Mouse (Mus musculus): ENCODE measurements around the gene Sox15. TPM values are rescaled to one million over a fixed set of nuclear protein-coding genes. Genes with fewer than 3 reads are reported as not detected.

Gene Sox15
- total and polyA plus RNA-seq, 3 experiments = 0.17 to 0.54 TPM; not detected in 1

DNA sequence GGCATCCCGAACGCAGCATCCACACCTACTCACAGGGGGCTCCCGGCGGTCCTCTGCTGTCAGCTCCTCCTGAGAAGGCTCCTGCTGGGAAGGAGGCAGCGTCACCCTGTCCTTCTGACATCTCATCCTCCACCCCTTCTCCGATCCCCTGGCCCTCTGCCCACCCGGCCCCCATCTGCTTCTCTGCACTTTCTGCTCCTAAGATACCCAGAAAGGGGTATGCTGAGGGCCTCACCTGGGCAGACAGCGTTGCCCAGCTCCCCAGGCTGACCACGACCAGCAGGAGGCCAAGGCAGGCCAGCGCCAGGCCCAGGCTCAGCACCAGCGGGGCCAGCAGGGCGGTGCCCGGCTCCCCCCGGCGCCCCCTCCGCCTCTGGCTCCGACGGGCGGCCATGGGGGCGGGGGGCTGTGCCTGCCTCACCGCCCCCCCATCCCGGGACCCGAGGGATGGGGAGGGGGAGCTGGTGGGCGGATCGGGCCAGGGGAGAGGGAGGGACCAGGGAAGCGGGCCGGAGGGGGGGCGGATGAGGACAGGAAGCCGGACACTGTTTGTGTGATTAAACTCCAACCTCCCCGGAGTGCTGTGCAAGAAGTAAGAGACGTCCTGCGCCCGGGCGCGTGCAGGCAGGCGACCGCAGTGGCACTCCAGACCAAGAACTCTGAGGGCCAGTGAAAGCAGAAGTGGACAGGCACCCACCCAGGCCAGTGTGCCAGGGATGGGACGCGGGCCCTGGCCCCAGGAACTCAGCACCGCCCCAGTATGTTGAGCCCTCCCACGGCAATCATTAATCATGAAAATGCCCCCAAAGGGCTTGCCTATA lies 40.5 kb downstream of the Sox15 start, which contains the start of the genes Tnfsf12 and Tnfsfm13:
Gene Tnfsf12, minus strand, starts transcription at position 489 of the 821 bp plus-strand sequence.
Gene Tnfsfm13, minus strand, starts transcription at position 738 of the 821 bp plus-strand sequence.
- Histone ChIP-seq H3K4me2 (ENCODE audit: insufficient read depth, low read depth, poor library complexity, severe bottlenecking) (no peak within 1 kb of the TSS), H3K27me3 (replicated peaks) (peaks cover 1% of the 10 kb centered on the region), H3K9me3 (replicated peaks; ENCODE audit: low read length) (peaks cover 5% of the 10 kb centered on the region), H3K36me3 (replicated peaks in 1 of 2; ENCODE audit: control insufficient read depth in 1 of 2, insufficient read depth in 1 of 2, low read length in 1 of 2) (no peaks in the 10 kb centered on the region), H3K79me2 (replicated peaks; ENCODE audit: control insufficient read depth, extremely low read depth, insufficient read depth, poor library complexity, severe bottlenecking) (no peaks in the 10 kb centered on the region), H3K4me3 (replicated peaks in 1 of 3; ENCODE audit: low read depth in 2 of 3, low read length in 2 of 3, poor library complexity in 1 of 3) (no peak within 1 kb of the TSS), H3K4me1 (ENCODE audit: control insufficient read depth in 1 of 2, insufficient read depth in 2 of 2) (no peaks in the 10 kb centered on the region), H3K9ac (ENCODE audit: insufficient read depth, low read depth) (no peak within 1 kb of the TSS), H3K27ac (ENCODE audit: insufficient read depth, low read depth) (no peak within 1 kb of the TSS)
- TF ChIP-seq ZMIZ1 (IDR thresholded peaks at IDR 0.05; ENCODE audit: low read depth, low read length) = no peak
- no peak for TF ChIP-seq USF1 (IDR thresholded peaks at IDR 0.05; ENCODE audit: low read depth, low read length)
- no peak for TF ChIP-seq TBP (conservative IDR thresholded peaks at IDR 0.05; ENCODE audit: low read depth, low read length)
- no peak for TF ChIP-seq JUN (IDR thresholded peaks at IDR 0.05; ENCODE audit: insufficient read depth, low read depth, low read length)
- TF ChIP-seq SMC3 (IDR thresholded peaks at IDR 0.05; ENCODE audit: low read depth, low read length) = no peak
- TF ChIP-seq BHLHE40 (IDR thresholded peaks at IDR 0.05; ENCODE audit: low read depth, low read length) = no peak
- TF ChIP-seq RAD21 (IDR thresholded peaks at IDR 0.05; ENCODE audit: low read depth, low read length) = no peak
- no peak for TF ChIP-seq NELFE (IDR thresholded peaks at IDR 0.05; ENCODE audit: low read depth, low read length)
- no peak for TF ChIP-seq E2F4 (IDR thresholded peaks at IDR 0.05; ENCODE audit: insufficient replicate concordance, low read depth, low read length)
- no peak for TF ChIP-seq UBTF (IDR thresholded peaks at IDR 0.05; ENCODE audit: low read depth, low read length)
- TF ChIP-seq ETS1 (conservative IDR thresholded peaks at IDR 0.05; ENCODE audit: low read depth, low read length) = no peak
- TF ChIP-seq GABPA (IDR thresholded peaks at IDR 0.05; ENCODE audit: insufficient replicate concordance, low read depth, low read length) = no peak
- no peak for DNase-seq (ENCODE audit: extremely low read depth)
- dilution Hi-C loops (cut with MboI; ENCODE audit: extremely low pct_ligation_motif_present, extremely low pct_unique_long_range_greater_than_20kb, low sequenced_read_pairs) = no loop called here
- in situ Hi-C loops (cut with MboI; ENCODE audit: low pct_ligation_motif_present, low pct_unique_long_range_greater_than_20kb, low sequenced_read_pairs) = no loop called here

DNA sequence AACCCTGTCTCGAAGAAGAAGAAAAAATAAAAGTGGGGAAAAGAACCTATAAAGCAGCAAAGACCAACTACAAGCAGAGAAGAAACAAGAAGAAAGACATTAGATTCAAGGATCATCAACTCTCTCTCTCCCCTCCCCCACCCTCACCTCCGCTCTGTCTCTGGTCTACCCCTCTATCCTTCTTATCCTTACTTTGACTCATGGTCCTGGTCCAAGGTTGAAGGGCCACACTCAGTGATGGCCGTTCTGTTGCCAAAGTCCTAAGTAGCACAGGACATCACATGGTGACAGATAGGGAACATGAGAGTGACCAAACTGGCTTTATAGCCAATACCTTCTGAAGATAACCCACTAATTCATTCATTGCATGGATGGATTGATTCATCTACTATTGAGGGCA lies 42.3 kb downstream of the Sox15 start:
- Histone ChIP-seq H3K4me1 (ENCODE audit: control insufficient read depth in 1 of 2, insufficient read depth in 2 of 2) (no peaks in the 10 kb centered on the region; a peak in 1 of 4 replicates), H3K36me3 (replicated peaks in 1 of 2; ENCODE audit: control insufficient read depth in 1 of 2, insufficient read depth in 1 of 2, low read length in 1 of 2) (no peaks in the 10 kb centered on the region), H3K79me2 (replicated peaks; ENCODE audit: control insufficient read depth, extremely low read depth, insufficient read depth, poor library complexity, severe bottlenecking) (no peaks in the 10 kb centered on the region), H3K9ac (ENCODE audit: insufficient read depth, low read depth) (no peak overlapping the region), H3K27ac (ENCODE audit: insufficient read depth, low read depth) (no peak overlapping the region), H3K27me3 (replicated peaks) (peaks cover 2% of the 10 kb centered on the region), H3K4me3 (replicated peaks in 1 of 3; ENCODE audit: low read depth in 2 of 3, low read length in 2 of 3, poor library complexity in 1 of 3) (no peak overlapping the region), H3K9me3 (replicated peaks; ENCODE audit: low read length) (peaks cover 5% of the 10 kb centered on the region), H3K4me2 (ENCODE audit: insufficient read depth, low read depth, poor library complexity, severe bottlenecking) (no peak overlapping the region)
- in situ Hi-C loops (cut with MboI; ENCODE audit: low pct_ligation_motif_present, low pct_unique_long_range_greater_than_20kb, low sequenced_read_pairs) = no loop called here
- no peak for DNase-seq (ENCODE audit: extremely low read depth)
- dilution Hi-C loops (cut with MboI; ENCODE audit: extremely low pct_ligation_motif_present, extremely low pct_unique_long_range_greater_than_20kb, low sequenced_read_pairs) = no loop called here
- TF ChIP-seq UBTF (IDR thresholded peaks at IDR 0.05; ENCODE audit: low read depth, low read length) = no peak
